Mouse (Mus musculus) heart, postnatal 0 days (tissue): Measurements from ENCODE around the gene Aup1. TPM values are rescaled to one million over a fixed set of nuclear protein-coding genes. Genes with fewer than 3 reads are reported as not detected.

Experiments
- ATAC-seq: fragments of 200-750 bp; cut with Nextera tagmentation; 2 replicates; pipeline ENCODE4 v1.8.0; 2017; ENCODE audit warnings: low read depth, moderate number of reproducible peaks, moderate library complexity; ENCODE audit not compliant: insufficient read depth
- DNase-seq: peaks from one replicate; pipeline ENCODE4 v3.0.0-alpha.2; 2016; ENCODE audit warnings: low spot score
- H3K27ac ChIP-seq: fragments of 300-500 bp; sonication (generic); 2 replicates; pipeline ENCODE4 v1.5.1; 2014; ENCODE audit warnings: low read depth, mild to moderate bottlenecking
- H3K27me3 ChIP-seq: fragments of 300-500 bp; sonication (generic); 2 replicates; pipeline ENCODE4 v1.6.1; 2014; ENCODE audit warnings: low read length, mixed read lengths; ENCODE audit not compliant: control insufficient read depth, insufficient read depth
- H3K36me3 ChIP-seq: fragments of 300-500 bp; sonication (generic); replicated peaks from 2 replicates; pipeline ENCODE4 v1.6.1; 2014; ENCODE audit warnings: low read length, mixed read lengths; ENCODE audit not compliant: control insufficient read depth, insufficient read depth
- H3K4me1 ChIP-seq: fragments of 300-500 bp; sonication (generic); 2 replicates; pipeline ENCODE4 v1.6.1; 2014; ENCODE audit warnings: antibody characterized with exemption; ENCODE audit not compliant: control insufficient read depth, insufficient read depth
- H3K4me2 ChIP-seq: fragments of 300-500 bp; sonication (generic); 2 replicates; pipeline ENCODE4 v1.6.1; 2014; ENCODE audit warnings: low read depth, mild to moderate bottlenecking, low read length, moderate library complexity
- H3K4me3 ChIP-seq: fragments of 300-500 bp; sonication (generic); 2 replicates; pipeline ENCODE4 v1.5.1; 2014; ENCODE audit warnings: low read depth, low read length
- H3K9ac ChIP-seq: fragments of 300-500 bp; sonication (generic); replicated peaks from 2 replicates; pipeline ENCODE4 v1.6.1; 2014; ENCODE audit warnings: low read depth, low read length, mixed read lengths
- H3K9me3 ChIP-seq: fragments of 300-500 bp; sonication (generic); replicated peaks from 2 replicates; pipeline ENCODE4 v1.6.1; 2016; ENCODE audit warnings: low read length; ENCODE audit not compliant: control insufficient read depth
- CTCF ChIP-seq: IDR thresholded peaks from 2 replicates; pipeline ENCODE4 v1.5.1; 2016; ENCODE audit warnings: antibody characterized with exemption, control low read depth, low read depth
- EP300 ChIP-seq: IDR thresholded peaks from 2 replicates; pipeline ENCODE4 v1.6.1; 2016; ENCODE audit warnings: antibody characterized with exemption, low read depth
- WGBS: fragments of 180-500 bp; shearing (Covaris S2); extraction: QIAGEN DNeasy Blood & Tissue Kit; methylation state at CpG from one replicate; pipeline ENCODE4 v1.1.7; 2014; 5-methylcytosine and 5-hydroxymethylcytosine counted together
- polyA plus RNA-seq: library from polyadenylated mRNA; unstranded; fragments of >200 nt; fragmentation: Nextera tagmentation; extraction: Ambion mirVana; gene quantifications from 2 replicates; pipeline ENCODE4 v1.2.1, GENCODE M21; 2015
- total RNA-seq: library from RNA; depleted of rRNA; stranded (reverse); fragments of >200 nt; gene quantifications from 2 replicates; pipeline ENCODE4 v1.2.3, GENCODE M21; 2014; ENCODE audit warnings: low replicate concordance

Gene Aup1
- total and polyA plus RNA-seq, 2 experiments from 2014 or later, result 108 to 156 TPM

- TF ChIP-seq EP300, result no peak
- TF ChIP-seq CTCF, result no peak
- Histone ChIP-seq H3K4me3 (no peak overlapping the region), H3K27me3 (no peaks in the 10 kb centered on the region), H3K9ac (no peak overlapping the region), H3K36me3 (no peaks in the 10 kb centered on the region), H3K27ac (no peak overlapping the region), H3K9me3 (no peaks in the 10 kb centered on the region), H3K4me1 (peaks cover 7% of the 10 kb centered on the region; the same call in 1 of the 2 replicates), H3K4me2 (no peak overlapping the region)
- WGBS, result 49% methylated on average over 7 of the region's 7 CpGs
- no peak for ATAC-seq
- DNase-seq, result no peak
Observed at GRCm38 (mm10) chr6:83010010-83010409, 44.3 kb upstream of the Aup1 start.

DNA sequence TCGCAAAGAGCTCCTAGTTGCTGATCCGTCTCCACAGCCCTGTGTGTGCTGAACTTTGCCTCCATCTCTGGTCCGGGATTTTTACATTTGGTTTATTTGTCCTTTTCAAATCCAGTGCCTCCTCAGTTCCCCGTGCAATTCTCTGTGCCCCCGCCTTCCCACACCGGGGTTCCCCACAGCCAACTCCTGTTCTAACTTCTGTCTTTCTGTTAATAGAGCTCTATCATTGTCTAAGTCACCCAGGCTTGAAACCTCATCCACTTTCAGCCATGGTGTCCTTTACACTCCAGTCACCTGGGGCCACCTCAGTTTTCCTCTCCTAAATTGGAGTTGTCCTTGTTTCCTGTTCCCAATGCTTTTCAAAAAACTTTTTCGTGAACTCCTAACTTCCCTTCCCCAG lies 43.1 kb upstream of the Aup1 start:
- H3K9me3 ChIP-seq, result no peaks in the 10 kb centered on the region
- WGBS, result 83% methylated on average over 7 of the region's 7 CpGs
- H3K36me3 ChIP-seq, result no peaks in the 10 kb centered on the region
- H3K4me1 ChIP-seq, result 0 out of 2 replicates have a peak, but pooled peaks cover 3% of the 10 kb centered on the region
- H3K4me3 ChIP-seq, result no peak overlapping the region
- no peak for DNase-seq
- no peak overlapping the region for H3K4me2 ChIP-seq
- no peak overlapping the region for H3K9ac ChIP-seq
- H3K27ac ChIP-seq, result no peak overlapping the region
- TF ChIP-seq EP300 (no peak), CTCF (no peak)
- no peak for ATAC-seq
- H3K27me3 ChIP-seq, result no peaks in the 10 kb centered on the region

GRCm38 (mm10) chr6:83011756-83012155 lies 42.6 kb upstream of the Aup1 start:
- 0 out of 2 replicates have a peak, but pooled peaks cover 3% of the 10 kb centered on the region for H3K4me1 ChIP-seq
- WGBS, result 80% methylated on average over 6 of the region's 6 CpGs
- H3K27ac ChIP-seq, result no peak overlapping the region
- H3K4me3 ChIP-seq, result no peak overlapping the region
- TF ChIP-seq CTCF, result no peak
- TF ChIP-seq EP300, result no peak
- H3K27me3 ChIP-seq, result no peaks in the 10 kb centered on the region
- ATAC-seq, result no peak
- H3K9ac ChIP-seq, result no peak overlapping the region
- H3K36me3 ChIP-seq, result no peaks in the 10 kb centered on the region
- no peaks in the 10 kb centered on the region for H3K9me3 ChIP-seq
- no peak for DNase-seq
- H3K4me2 ChIP-seq, result no peak overlapping the region

DNA sequence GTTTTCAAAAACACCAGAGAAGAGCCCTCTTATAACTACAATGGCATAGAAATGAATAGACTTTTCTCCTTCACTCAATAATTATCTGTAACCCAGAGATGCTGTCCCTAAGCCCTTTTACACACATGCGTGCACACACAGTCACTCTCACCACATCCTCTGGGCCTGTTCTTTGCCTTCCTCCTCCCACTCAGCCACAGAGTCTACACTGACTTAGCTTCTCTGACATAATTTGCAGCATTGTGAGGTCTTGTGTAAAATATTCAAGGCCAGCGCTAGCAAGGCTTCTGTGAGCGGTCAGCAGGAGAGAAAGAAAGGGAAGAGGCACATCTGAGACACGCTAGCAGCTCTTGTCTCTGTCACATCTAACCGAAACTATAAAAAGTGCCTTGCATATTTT lies 40.9 kb upstream of the Aup1 start:
- WGBS, result 73% methylated on average over 5 of the region's 5 CpGs
- Histone ChIP-seq H3K36me3 (no peaks in the 10 kb centered on the region), H3K4me2 (no peak overlapping the region), H3K4me1 (0 out of 2 replicates have a peak, but pooled peaks cover 3% of the 10 kb centered on the region), H3K9ac (no peak overlapping the region), H3K9me3 (no peaks in the 10 kb centered on the region), H3K27me3 (no peaks in the 10 kb centered on the region), H3K4me3 (no peak overlapping the region), H3K27ac (no peak overlapping the region)
- no peak for DNase-seq
- no peak for TF ChIP-seq CTCF
- TF ChIP-seq EP300, result no peak
- no peak for ATAC-seq

DNA sequence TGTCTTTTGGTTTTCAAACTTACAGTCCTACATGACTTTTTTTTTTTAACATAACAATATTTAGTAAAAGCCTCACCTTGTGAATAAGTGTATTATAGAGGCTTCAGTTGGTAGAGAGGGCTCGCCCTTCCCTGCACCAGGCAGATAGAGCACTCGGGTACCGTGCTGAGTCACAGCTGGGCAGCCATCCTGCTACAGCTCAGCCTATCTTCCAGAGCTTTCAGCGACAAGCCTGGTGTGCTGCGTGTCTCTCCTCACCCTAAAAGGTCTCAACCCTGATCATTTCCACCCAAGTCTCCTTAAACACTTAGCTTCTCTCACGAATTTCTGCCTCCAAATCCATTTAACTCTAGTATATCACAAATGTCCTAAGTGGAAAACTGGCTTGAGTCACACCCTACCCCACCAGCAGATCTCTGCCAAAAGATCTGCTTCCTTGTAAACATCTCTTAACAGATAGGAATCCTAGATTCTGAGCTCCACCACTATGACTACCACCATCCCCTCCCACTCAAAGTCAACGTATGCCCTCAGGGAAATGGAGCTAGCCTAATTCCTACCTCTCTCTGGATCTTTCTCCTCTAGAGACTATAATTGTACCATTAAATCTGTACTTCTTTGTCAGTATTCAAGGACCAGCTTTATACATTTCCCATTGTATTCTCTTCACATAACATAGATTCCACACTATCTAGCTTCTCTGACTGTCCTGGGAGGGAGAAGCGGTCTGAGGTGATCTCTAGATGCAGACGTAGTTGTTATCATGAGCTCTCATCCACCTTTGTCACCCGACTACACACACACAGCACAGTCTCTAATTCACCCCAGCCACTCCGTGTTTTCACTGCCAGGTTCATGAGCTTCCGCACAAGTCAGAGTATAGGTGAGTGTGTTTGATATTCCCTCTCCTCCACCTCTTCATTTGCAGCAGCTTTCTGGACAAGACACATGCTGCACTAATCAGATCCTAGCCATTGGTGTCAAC lies 39.5 kb upstream of the Aup1 start:
- Histone ChIP-seq H3K27ac (no peak overlapping the region), H3K27me3 (no peaks in the 10 kb centered on the region), H3K9me3 (no peaks in the 10 kb centered on the region), H3K9ac (no peak overlapping the region; the same call in 1 of the 2 replicates), H3K4me2 (no peak overlapping the region), H3K36me3 (no peaks in the 10 kb centered on the region), H3K4me3 (no peak overlapping the region), H3K4me1 (0 out of 2 replicates have a peak, but pooled peaks cover 3% of the 10 kb centered on the region)
- 40% methylated on average over 12 of the region's 12 CpGs for WGBS
- TF ChIP-seq CTCF (no peak), EP300 (no peak)
- DNase-seq, result no peak
- ATAC-seq, result no peak

DNA sequence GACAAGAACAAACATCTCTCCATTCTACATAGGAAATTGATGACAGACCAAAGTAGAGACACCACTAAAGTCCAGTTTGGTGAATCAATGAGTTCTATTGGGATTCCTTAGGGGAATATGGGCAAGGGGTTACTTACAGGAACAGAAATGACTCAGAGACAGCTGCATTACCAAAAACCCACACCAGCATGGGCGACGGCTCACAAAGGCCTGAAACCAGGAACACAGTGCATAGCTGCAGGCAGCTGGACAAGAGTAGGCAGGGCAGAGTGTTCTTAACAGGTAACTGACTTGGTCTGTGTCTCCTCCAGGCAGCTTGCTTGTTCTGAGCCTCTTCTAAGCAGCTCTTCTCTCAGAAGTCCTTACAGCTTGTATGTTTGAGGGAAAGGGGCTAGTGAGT lies 38.6 kb upstream of the Aup1 start:
- 85% methylated on average over 2 of the region's 2 CpGs for WGBS
- Histone ChIP-seq H3K4me3 (no peak overlapping the region), H3K4me2 (no peak overlapping the region), H3K4me1 (0 out of 2 replicates have a peak, but pooled peaks cover 3% of the 10 kb centered on the region), H3K27ac (no peak overlapping the region), H3K9ac (no peak overlapping the region), H3K9me3 (no peaks in the 10 kb centered on the region), H3K36me3 (no peaks in the 10 kb centered on the region), H3K27me3 (no peaks in the 10 kb centered on the region)
- ATAC-seq (no peak), DNase-seq (no peak)
- TF ChIP-seq CTCF, result no peak
- no peak for TF ChIP-seq EP300
